Mouse (Mus musculus): ENCODE data around the gene Fam98a. TPM values are rescaled to one million over a fixed set of nuclear protein-coding genes. Genes with fewer than 3 reads are reported as not detected.

The Fam98a gene
- polyA plus RNA-seq, 1 experiment from 2014 or later = 8.7 TPM

GRCm38 (mm10) chr17:75509257-75509656 lies 42.5 kb downstream of the Fam98a start:
- no peaks in the 10 kb centered on the region for H3K36me3 ChIP-seq (ENCODE audit: control insufficient read depth, insufficient read depth, low read length)
- ATAC-seq (ENCODE audit: insufficient read depth, low FRiP score, low TSS enrichment) = no peak
- H3K4me1 ChIP-seq (ENCODE audit: control insufficient read depth, insufficient read depth, low read length) = no peaks in the 10 kb centered on the region
- H3K27ac ChIP-seq (ENCODE audit: low read depth, low read length) = no peak overlapping the region
- no peaks in the 10 kb centered on the region for H3K9me3 ChIP-seq (ENCODE audit: control insufficient read depth, low read length)
- no peak overlapping the region for H3K4me2 ChIP-seq (ENCODE audit: low read depth)
- no peak overlapping the region for H3K4me3 ChIP-seq (ENCODE audit: low read depth, low read length)
- no peaks in the 10 kb centered on the region for H3K27me3 ChIP-seq (ENCODE audit: control insufficient read depth, insufficient read depth, low read length)
- H3K9ac ChIP-seq (ENCODE audit: low read length) = no peak overlapping the region
- 86% methylated on average over 5 of the region's 5 CpGs for WGBS
- DNase-seq (ENCODE audit: low spot score) = no peak

GRCm38 (mm10) chr17:75506708-75507641 lies 44.8 kb downstream of the Fam98a start:
- Histone ChIP-seq H3K4me2 (ENCODE audit: low read depth) (no peak overlapping the region), H3K9me3 (ENCODE audit: control insufficient read depth, low read length) (no peaks in the 10 kb centered on the region), H3K4me3 (ENCODE audit: low read depth, low read length) (no peak overlapping the region), H3K36me3 (ENCODE audit: control insufficient read depth, insufficient read depth, low read length) (no peaks in the 10 kb centered on the region), H3K27ac (ENCODE audit: low read depth, low read length) (no peak overlapping the region), H3K9ac (ENCODE audit: low read length) (no peak overlapping the region), H3K4me1 (ENCODE audit: control insufficient read depth, insufficient read depth, low read length) (no peaks in the 10 kb centered on the region), H3K27me3 (ENCODE audit: control insufficient read depth, insufficient read depth, low read length) (no peaks in the 10 kb centered on the region)
- no peak for ATAC-seq (ENCODE audit: insufficient read depth, low FRiP score, low TSS enrichment)
- WGBS = 76% methylated on average over 10 of the region's 10 CpGs
- no peak for DNase-seq (ENCODE audit: low spot score)

- Histone ChIP-seq H3K9me3 (ENCODE audit: control insufficient read depth, low read length) (no peaks in the 10 kb centered on the region), H3K27ac (ENCODE audit: low read depth, low read length) (no peak overlapping the region), H3K9ac (ENCODE audit: low read length) (no peak overlapping the region), H3K4me3 (ENCODE audit: low read depth, low read length) (no peak overlapping the region), H3K27me3 (ENCODE audit: control insufficient read depth, insufficient read depth, low read length) (no peaks in the 10 kb centered on the region), H3K4me2 (ENCODE audit: low read depth) (no peak overlapping the region), H3K4me1 (ENCODE audit: control insufficient read depth, insufficient read depth, low read length) (no peaks in the 10 kb centered on the region), H3K36me3 (ENCODE audit: control insufficient read depth, insufficient read depth, low read length) (no peaks in the 10 kb centered on the region)
- DNase-seq (ENCODE audit: low spot score) (no peak), ATAC-seq (ENCODE audit: insufficient read depth, low FRiP score, low TSS enrichment) (no peak)
- WGBS = 87% methylated on average over 10 of the region's 10 CpGs
Measured at GRCm38 (mm10) chr17:75506097-75506675, 45.6 kb downstream of the Fam98a start.

GRCm38 (mm10) chr17:75505053-75505452 lies 46.7 kb downstream of the Fam98a start:
- no peaks in the 10 kb centered on the region for H3K27me3 ChIP-seq (ENCODE audit: control insufficient read depth, insufficient read depth, low read length)
- DNase-seq (ENCODE audit: low spot score) = no peak
- H3K4me3 ChIP-seq (ENCODE audit: low read depth, low read length) = no peak overlapping the region
- H3K9me3 ChIP-seq (ENCODE audit: control insufficient read depth, low read length) = no peaks in the 10 kb centered on the region
- H3K36me3 ChIP-seq (ENCODE audit: control insufficient read depth, insufficient read depth, low read length) = no peaks in the 10 kb centered on the region
- 94% methylated on average over 5 of the region's 5 CpGs for WGBS
- no peaks in the 10 kb centered on the region for H3K4me1 ChIP-seq (ENCODE audit: control insufficient read depth, insufficient read depth, low read length)
- no peak for ATAC-seq (ENCODE audit: insufficient read depth, low FRiP score, low TSS enrichment)
- no peak overlapping the region for H3K27ac ChIP-seq (ENCODE audit: low read depth, low read length)
- no peak overlapping the region for H3K4me2 ChIP-seq (ENCODE audit: low read depth)
- H3K9ac ChIP-seq (ENCODE audit: low read length) = no peak overlapping the region

GRCm38 (mm10) chr17:75503031-75503430 lies 48.7 kb downstream of the Fam98a start:
- 84% methylated on average over 3 of the region's 3 CpGs for WGBS

GRCm38 (mm10) chr17:75498241-75498651 lies 53.5 kb downstream of the Fam98a start:
- Histone ChIP-seq H3K27ac (ENCODE audit: low read depth, low read length) (no peak overlapping the region), H3K4me1 (ENCODE audit: control insufficient read depth, insufficient read depth, low read length) (no peaks in the 10 kb centered on the region), H3K4me3 (ENCODE audit: low read depth, low read length) (no peak overlapping the region), H3K27me3 (ENCODE audit: control insufficient read depth, insufficient read depth, low read length) (no peaks in the 10 kb centered on the region), H3K9me3 (ENCODE audit: control insufficient read depth, low read length) (no peaks in the 10 kb centered on the region), H3K9ac (ENCODE audit: low read length) (no peak overlapping the region), H3K4me2 (ENCODE audit: low read depth) (no peak overlapping the region), H3K36me3 (ENCODE audit: control insufficient read depth, insufficient read depth, low read length) (no peaks in the 10 kb centered on the region)
- 75% methylated on average over 6 of the region's 6 CpGs for WGBS
- DNase-seq (ENCODE audit: low spot score) (no peak), ATAC-seq (ENCODE audit: insufficient read depth, low FRiP score, low TSS enrichment) (no peak)

More at GRCm38 (mm10) chr17:75503031-75503430, 48.7 kb downstream of the Fam98a start:
- ATAC-seq (ENCODE audit: insufficient read depth, low FRiP score, low TSS enrichment) = no peak
- no peaks in the 10 kb centered on the region for H3K4me1 ChIP-seq (ENCODE audit: control insufficient read depth, insufficient read depth, low read length)
- DNase-seq (ENCODE audit: low spot score) = no peak
- no peak overlapping the region for H3K27ac ChIP-seq (ENCODE audit: low read depth, low read length)
- no peaks in the 10 kb centered on the region for H3K36me3 ChIP-seq (ENCODE audit: control insufficient read depth, insufficient read depth, low read length)
- no peaks in the 10 kb centered on the region for H3K9me3 ChIP-seq (ENCODE audit: control insufficient read depth, low read length)
- H3K4me3 ChIP-seq (ENCODE audit: low read depth, low read length) = no peak overlapping the region
- H3K27me3 ChIP-seq (ENCODE audit: control insufficient read depth, insufficient read depth, low read length) = no peaks in the 10 kb centered on the region
- H3K9ac ChIP-seq (ENCODE audit: low read length) = no peak overlapping the region
- no peak overlapping the region for H3K4me2 ChIP-seq (ENCODE audit: low read depth)

- no peak overlapping the region for H3K4me3 ChIP-seq (ENCODE audit: low read depth, low read length)
- ATAC-seq (ENCODE audit: insufficient read depth, low FRiP score, low TSS enrichment) = no peak
- H3K4me1 ChIP-seq (ENCODE audit: control insufficient read depth, insufficient read depth, low read length) = no peaks in the 10 kb centered on the region
- no peaks in the 10 kb centered on the region for H3K36me3 ChIP-seq (ENCODE audit: control insufficient read depth, insufficient read depth, low read length)
- H3K9ac ChIP-seq (ENCODE audit: low read length) = no peak overlapping the region
- no peaks in the 10 kb centered on the region for H3K27me3 ChIP-seq (ENCODE audit: control insufficient read depth, insufficient read depth, low read length)
- H3K9me3 ChIP-seq (ENCODE audit: control insufficient read depth, low read length) = no peaks in the 10 kb centered on the region
- H3K27ac ChIP-seq (ENCODE audit: low read depth, low read length) = no peak overlapping the region
- DNase-seq (ENCODE audit: low spot score) = no peak
- 88% methylated on average over 4 of the region's 4 CpGs for WGBS
- H3K4me2 ChIP-seq (ENCODE audit: low read depth) = no peak overlapping the region
Measured at GRCm38 (mm10) chr17:75495213-75495612, 56.5 kb downstream of the Fam98a start.

Measured in neural tube, embryonic 11.5 days (tissue).